Mouse (Mus musculus) CH12.LX (cell line): ENCODE data around the gene Atp9a.

Experiments
- BHLHE40 ChIP-seq: IDR thresholded peaks from 2 replicates; pipeline ENCODE4 v1.6.1; 2011; ENCODE audit warnings: mild to moderate bottlenecking, low read depth, low read length, improper control_type of control experiment
- CTCF ChIP-seq, 2 experiments: IDR thresholded peaks in 1 of 2; conservative IDR thresholded peaks in 1 of 2; 2 replicates each; pipeline ENCODE4 v1.5.1; 2011 to 2012; ENCODE audit warnings: low read depth in 2 of 2, low read length in 2 of 2, improper control_type of control experiment in 1 of 2, inconsistent platforms in 1 of 2, mild to moderate bottlenecking in 1 of 2, moderate library complexity in 1 of 2
- MAX ChIP-seq: IDR thresholded peaks from 2 replicates; pipeline ENCODE4 v1.6.1; 2011; ENCODE audit warnings: low read length, improper control_type of control experiment
- SMC3 ChIP-seq: IDR thresholded peaks from 2 replicates; pipeline ENCODE4 v1.6.1; 2011; ENCODE audit warnings: low read depth, low read length, improper control_type of control experiment
- TCF12 ChIP-seq: IDR thresholded peaks from 2 replicates; pipeline ENCODE4 v1.6.1; 2014; ENCODE audit warnings: low read depth, mild to moderate bottlenecking, inconsistent platforms, low read length, improper control_type of control experiment
- UBTF ChIP-seq: IDR thresholded peaks from 2 replicates; pipeline ENCODE4 v1.6.1; 2012; ENCODE audit warnings: low read depth, mild to moderate bottlenecking, inconsistent platforms, low read length, improper control_type of control experiment, moderate library complexity
- USF2 ChIP-seq: conservative IDR thresholded peaks from 2 replicates; pipeline ENCODE4 v1.6.1; 2011; ENCODE audit warnings: low read depth, low read length, improper control_type of control experiment

DNA sequence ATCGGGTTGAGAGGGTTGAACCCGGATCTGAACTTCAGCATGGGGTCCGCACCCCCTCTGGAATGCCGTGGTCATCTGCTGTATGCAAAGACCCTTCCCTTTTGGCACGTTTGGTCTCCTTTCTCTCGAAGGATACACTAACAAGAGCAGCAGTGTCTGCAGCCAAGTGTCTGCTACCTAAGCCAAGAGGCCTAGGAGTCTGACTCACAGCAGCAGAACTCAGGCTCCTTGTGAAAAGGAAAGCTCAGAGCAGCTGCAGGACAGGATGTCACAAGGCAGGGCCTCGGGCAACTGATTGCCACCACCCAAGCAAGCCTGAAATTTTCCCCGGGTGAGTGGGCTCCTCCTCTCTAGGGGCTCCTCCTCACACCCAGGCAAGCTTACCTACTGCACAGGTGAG is 94.0 kb downstream of the Atp9a start:
- TF ChIP-seq MAX (no peak), TCF12 (no peak), BHLHE40 (no peak), CTCF (conservative IDR thresholded peaks at IDR 0.05 in 1 of 2, IDR thresholded peaks at IDR 0.05 in 1 of 2; ENCODE audit: low read depth in 2 of 2, low read length in 2 of 2) (no peak), UBTF (no peak), SMC3 (no peak), USF2 (no peak)
